Mouse (Mus musculus) cortical plate, adult 2 months (tissue): ENCODE measurements around the gene Psma6.

Experiments used
- CTCF ChIP-seq: fragments of 200-500 bp; IDR thresholded peaks from 2 replicates; pipeline ENCODE4 v1.5.1; 2011; ENCODE audit warnings: mild to moderate bottlenecking, control low read depth, low read length; ENCODE audit not compliant: insufficient read depth; ENCODE audit errors: extremely low read depth
- POLR2A ChIP-seq: fragments of 200-500 bp; IDR thresholded peaks from 2 replicates; pipeline ENCODE4 v1.6.1; 2011; ENCODE audit warnings: mild to moderate bottlenecking, low read length, control low read depth; ENCODE audit not compliant: insufficient read depth; ENCODE audit errors: extremely low read depth

GRCm38 (mm10) chr12:55360929-55361328 is 23.1 kb upstream of the Psma6 start:
- TF ChIP-seq POLR2A (no peak), CTCF (no peak)
